Mouse (Mus musculus) adipocyte (in vitro differentiated cells): Measurements from ENCODE around the gene Cx3cl1.

Experiments used
- DNase-seq: peaks from one replicate; pipeline ENCODE4 v3.0.0-alpha.2; 2016; ENCODE audit warnings: low spot score

Cx3cl1 gene

DNA sequence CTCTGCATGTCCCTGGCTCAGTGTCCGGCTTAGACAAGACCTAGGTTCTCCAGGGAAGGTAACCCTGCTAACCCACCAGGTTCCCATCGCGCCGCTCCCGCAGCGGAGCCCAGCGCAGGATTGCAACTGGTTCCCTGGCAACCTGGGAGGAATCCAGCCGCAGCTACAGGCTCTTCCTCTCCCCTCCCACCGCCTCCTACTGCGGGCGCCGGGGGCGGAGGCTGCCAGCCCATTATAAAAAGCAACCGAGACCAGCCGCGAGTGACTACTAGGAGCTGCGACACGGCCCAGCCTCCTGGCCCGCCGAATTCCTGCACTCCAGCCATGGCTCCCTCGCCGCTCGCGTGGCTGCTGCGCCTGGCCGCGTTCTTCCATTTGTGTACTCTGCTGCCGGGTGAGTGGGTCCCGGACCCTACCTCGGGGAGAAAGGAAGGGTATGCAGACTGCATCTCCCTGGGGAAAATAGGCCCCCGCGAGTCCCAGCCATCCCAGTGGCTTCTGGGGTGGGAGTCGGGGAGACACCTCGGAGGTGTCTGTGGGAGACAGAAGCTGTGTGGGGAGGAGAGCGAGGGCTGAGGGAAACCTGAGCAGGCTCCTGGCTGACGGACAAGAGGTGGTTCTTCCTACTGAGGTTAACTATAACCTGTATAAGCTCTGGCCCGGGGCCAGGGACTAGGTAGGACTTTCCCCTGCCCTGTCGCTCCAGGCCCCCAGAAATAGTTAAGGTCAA, at the start of gene Cx3cl1:
TSS of gene Cx3cl1 (plus strand) at position 69 of the 730 bp plus-strand sequence.
- no peak for DNase-seq

DNA sequence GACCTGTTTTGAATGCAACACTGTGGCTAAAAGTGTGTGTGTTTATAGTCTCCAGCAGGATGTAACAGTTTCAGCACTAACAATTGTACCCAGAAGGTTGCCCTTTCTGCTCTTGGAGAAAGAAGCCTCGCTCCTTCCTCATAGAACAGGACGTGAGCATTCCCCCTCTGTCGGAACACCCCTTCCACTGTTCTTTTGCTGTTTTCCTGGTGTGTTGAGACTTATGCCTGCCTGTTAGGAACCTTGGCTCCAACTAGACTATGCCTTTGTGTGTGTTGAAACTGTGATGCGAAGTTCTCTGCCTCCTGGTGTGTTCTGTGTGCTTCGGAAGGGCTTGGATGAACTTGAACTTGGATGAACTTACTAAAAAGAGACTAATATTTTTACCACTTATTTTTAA, 45.8 kb upstream of the Cx3cl1 start:
- DNase-seq, result no peak

DNA sequence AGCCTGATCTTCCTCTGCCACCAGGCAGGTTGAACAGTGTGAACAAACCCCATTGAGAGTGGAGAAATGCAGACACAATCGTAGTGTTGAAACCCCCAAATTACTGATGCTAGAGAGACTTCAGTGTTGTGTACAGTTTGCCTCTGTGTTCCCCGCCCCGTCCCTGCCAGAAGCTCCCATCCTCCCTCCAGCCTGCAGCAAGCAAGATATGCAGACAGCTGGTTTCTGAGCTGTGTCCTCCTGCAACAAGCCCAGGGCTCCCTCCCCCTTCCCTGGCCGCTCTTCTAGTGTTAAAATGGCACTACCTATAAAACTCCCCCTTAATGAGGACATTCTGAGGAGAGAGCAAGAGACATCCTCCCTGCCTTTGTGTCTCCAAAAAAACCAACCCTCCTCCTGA, 42.5 kb upstream of the Cx3cl1 start:
- no peak for DNase-seq

DNA sequence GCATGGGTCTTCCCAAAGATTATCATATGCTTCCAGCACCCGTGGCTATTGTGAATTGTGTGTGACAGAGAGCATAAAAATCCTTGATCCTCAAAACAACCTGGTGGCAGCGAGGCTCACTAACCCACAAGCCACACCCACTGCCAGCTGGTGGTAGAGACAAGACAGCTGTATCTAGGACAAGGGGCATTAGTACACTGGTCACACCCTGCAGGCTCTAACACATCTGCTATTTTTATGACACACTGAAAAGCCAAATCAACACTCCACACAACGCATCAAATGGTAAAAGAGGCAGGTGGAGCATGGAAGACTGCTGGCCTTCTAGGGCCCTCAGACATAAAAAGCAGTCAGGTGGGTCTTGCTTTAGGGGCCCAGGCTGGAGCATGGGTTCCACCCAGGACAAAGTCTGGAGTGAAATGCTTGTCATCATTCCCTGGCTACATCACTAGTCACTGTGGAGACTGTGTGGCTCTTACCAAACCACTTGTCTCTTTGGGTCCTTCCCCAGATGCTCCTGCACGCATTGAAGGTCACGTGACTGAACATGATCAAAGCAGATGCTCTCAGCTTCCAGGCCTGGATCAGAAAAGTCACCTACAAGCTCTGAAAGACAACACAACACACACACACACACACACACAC, 37.9 kb upstream of the Cx3cl1 start:
- peak; percentile 49 for DNase-seq

DNA sequence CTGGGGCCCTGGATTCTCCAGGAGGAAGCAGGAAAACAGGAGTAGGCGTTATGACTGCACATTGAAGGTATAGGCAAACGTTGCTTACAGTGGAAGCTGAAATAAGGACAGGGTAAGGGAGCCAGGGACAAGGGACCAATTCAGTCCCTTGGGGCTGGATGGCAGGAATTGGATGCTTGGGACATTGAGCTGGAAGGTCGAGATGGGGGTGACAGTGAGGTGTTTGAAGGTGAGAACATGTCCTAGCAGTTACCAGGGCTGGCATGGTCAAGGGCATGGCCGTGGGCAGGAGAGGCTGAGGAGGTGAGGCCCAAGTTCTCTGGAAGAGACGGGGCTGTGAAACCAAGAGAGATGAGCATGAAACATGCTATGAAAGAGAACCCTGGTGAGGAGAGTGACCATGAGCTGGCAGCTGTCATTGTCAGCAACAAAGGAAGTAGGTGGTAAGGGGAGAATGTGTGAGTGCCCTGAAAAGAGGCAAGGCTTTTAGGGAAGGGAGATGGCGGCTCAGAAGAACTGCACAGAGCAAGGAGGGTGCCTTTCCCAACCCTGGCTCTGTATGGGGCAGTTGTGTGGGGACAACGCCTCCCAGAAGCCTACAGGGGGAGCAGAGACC, 37.0 kb upstream of the Cx3cl1 start:
- DNase-seq, result no peak

DNA sequence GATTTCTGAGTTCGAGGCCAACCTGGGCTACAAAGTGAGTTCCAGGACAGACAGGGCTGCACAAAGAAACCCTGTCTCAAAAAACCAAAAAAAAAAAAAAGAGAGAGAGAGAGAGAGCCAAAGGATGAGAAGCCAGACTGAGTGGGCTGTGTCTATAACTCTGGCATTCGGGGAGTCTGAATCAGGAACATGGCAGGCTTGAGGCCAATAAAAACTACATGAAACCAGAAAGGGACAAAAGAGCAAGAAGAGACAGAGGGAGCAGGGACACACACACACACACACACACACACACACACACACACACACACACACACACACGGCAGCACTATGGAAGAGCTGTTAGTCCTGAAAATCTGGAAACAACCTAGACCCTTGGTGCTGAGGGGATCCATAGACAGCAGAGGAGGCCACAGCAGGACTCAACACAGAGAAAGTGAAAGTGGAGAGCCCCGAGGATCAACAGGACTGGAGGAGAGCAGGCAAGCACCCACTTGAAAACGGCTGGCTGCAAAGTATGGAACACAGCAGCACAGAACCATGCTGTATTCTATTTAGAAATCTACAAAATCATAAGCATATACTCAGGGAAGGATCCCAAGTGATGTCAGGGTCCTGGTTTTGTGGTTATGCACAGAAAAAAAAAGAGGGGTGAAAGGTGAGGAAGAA, 36.2 kb upstream of the Cx3cl1 start:
- peak; percentile 48 for DNase-seq

DNA sequence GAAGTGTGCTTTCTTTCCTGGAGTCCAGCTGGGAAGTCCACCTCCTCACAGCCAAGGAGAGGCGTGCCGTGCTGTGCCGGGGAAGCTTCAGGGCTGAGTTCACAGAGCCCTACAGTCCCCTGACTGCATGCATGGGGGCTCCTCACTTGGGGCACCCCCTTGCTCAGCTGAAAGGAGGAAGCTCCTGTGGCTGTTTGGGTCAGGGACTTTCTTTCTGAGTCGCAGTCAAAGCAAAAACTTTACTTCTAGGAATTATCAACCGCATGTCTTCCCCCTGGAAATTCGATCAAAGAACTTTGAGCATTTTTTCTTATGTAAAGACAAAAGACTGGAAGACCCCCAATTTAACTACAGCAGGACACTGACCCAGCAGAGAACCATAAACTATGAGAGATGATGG, 32.0 kb upstream of the Cx3cl1 start:
- no peak for DNase-seq

DNA sequence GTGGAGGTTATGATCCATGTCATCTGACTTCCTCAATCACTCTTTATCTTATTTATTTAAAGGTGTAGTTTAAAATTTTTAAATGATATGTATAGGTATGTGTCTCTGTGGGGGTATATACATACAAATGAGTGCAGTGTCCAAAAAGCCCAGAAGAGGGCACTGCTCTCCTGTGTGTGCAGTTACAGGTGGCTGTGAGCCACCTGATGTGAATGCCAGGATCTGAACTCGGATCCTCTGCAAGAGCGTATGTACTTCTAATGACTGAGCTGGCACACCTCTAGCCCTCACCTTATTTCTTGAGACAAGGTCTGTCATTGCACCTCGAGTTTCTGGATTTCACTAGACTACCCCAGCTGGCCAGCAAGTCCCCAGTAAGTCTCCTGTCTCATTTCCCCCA, 31.2 kb upstream of the Cx3cl1 start:
- DNase-seq, result no peak

DNA sequence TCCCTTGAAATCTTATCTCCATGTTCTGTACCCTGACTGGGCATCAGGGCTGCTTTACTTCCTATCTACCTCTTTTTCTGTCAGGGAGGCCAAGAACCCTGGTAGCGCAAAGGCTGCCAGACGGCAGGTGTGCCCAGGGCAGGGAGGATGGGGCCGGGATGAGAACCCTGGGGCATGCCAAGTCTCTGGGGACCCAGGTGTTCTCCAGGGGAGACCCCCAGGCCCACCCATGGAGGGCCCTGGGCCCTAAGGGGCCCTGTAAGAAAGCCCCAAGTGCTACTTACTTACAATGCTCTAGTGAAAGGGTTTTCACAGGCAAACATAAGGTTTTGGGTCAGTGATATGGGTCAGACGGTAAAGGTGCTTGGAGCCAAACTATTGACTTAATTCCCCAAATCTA, 30.1 kb upstream of the Cx3cl1 start:
- no peak for DNase-seq

DNA sequence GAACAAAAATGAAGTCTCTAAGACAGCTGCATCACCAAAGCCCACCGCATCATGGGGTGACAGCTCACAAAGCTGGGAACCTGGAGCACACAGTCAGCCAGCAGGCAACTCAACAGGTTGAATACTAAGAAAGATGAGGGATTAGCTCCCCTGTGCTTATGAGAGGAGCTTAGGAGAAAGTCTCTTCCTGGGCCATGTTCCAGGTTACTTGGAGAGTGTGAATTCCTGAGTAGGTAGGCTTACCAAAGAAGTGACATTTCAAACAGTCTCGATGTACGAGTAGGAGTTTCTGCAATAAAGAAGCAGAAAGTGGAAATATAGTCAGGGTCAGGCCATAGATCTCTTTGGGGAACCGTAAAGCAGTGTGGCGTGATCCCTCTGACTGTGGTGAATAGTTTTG, 27.3 kb upstream of the Cx3cl1 start:
- no peak for DNase-seq

DNA sequence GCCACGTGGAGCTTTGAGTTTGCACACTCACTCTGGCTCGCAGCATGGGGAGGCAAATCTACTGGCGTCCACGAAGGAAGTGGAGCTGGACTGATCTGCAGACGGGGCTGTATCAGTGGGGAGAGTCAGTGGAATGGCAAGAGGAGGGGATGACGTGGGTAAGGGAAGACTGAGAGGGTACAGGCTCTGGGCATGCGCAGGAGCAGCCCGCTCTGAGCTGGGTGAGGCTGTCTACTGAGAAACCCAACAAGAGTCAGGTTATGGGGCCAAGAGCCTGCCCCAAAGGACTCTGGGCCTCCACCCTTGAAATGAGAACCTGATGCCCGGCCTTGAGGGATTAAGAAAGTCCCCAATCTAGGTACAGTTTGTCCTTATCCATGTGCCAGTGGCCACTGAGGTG, 26.8 kb upstream of the Cx3cl1 start:
- DNase-seq, result no peak

DNA sequence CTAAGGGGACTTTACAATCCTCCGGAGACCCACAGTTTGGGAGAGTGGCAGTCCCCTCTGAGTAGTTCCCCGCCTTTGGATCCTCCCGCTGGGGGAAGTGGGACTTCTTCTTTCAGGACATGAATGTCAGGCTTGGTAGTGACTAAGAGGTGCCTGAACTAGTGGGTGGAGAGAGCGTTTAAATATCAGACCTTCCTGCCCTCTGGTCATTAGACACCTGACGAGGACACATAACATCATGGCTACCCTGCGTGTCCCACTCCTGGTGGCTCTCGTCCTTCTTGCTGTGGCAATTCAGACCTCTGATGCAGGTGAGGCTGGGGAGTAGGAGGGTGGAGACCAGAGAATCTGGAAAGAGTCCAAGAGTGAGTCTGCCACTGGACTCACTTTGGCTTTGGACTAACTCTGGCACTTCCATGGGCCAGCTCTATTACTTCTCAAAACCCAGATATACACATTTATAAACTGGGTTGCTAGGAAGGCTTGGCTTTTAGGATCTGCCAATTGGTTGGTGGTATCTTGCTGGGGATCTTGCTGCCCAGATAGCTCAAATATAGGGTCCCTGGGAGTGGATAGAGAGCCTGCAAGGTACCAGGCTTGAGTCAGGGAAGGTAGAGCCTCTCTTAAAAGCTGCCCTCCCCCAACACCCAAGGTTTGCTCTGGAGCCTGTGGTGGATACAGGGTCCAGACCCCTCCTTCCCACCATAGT, 26.2 kb upstream of the Cx3cl1 start, which contains the start of gene Ccl22:
TSS of gene Ccl22 (plus strand) at position 115 of the 709 bp plus-strand sequence.
- DNase-seq, result no peak

DNA sequence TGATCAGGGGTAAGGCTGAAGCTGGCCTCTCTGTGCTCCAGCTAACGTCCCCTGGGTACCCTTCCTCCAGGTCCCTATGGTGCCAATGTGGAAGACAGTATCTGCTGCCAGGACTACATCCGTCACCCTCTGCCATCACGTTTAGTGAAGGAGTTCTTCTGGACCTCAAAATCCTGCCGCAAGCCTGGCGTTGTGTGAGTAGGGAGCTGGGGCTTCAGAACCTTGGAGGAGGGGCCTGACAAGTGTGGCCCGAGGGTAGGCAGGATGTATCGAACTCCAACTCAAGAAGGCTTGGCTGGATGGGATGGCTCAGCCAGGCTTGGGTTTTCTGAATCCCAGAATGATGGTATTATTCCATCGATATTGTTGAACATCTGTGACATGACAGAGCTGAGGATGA, 25.0 kb upstream of the Cx3cl1 start:
- no peak for DNase-seq

DNA sequence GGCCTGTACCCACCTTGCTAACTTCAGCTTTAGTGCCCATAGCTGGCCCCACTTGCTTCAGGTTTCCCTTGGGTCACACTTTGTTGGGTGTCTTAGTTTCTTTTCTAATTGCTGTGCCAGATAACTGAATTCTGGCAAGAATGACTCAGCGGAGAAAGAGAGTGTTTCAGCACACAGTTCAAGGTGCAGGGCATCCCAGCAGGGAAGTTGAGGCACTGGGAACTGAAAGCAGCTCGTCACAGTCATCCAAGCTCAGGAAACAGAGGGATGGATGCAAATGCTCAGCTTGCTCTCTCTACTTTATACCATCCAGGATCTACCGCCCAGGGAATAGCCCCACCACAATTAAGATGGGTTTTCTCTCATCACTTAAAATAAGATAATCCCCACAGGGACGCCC, 23.4 kb upstream of the Cx3cl1 start:
- DNase-seq, result no peak

DNA sequence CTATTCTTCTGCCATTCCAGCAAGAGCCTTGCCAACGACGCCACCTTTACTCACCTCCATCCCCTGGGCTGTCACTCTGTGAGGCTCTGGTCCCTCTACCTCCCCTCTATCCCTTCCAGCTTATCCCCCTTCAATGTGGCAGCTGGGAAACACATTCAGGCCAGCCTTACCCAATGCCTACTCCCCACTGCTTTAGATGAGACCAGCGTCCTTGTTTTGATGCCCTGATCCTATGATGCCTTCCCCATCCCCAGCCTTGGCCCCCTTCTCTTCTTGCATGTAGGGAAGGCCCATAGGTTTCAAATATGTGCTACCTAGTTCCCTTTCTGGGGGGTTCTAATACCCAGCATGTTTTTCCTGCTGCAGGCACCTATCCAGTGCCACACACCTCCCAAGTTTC, 21.9 kb upstream of the Cx3cl1 start:
- DNase-seq, result no peak

DNA sequence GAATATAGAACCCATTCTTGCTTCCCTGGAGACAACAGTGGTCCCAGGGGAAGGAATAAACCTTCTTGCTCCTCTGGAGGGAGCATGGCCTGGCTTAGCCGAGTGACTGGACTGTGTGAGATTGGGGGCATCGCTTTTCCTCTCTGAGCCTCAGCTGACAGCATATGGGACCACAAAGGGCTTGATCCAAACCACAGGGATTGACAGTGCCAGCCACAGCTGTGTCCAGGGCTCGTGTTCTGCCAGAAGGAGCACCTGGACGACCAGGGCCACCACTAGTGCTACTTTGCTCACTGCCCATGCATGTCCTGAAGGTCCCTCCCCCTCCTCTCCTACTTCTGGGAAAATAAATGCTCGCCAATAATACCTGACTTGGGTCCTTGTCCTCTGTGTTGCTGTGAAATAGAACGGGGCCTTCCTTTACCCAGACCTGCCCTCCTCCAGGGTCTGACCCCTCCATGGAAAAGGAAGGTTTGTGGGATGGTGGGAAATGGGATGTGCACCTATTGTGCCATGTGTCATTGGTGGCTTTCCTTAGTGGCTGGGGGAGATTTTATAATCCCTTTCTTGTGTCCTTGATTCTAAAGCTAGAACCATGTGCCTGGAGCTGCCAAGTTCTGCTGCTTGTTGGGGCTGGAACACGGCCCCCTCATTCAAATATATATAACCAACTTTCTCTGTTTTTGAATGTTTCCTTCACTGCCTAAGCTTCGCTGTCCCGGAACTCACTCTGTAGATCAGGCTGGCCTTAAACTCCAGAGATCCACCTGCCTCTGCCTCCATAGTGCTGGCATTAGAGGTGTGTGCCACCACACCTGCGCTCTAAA, 20.6 kb upstream of the Cx3cl1 start:
- no peak for DNase-seq

DNA sequence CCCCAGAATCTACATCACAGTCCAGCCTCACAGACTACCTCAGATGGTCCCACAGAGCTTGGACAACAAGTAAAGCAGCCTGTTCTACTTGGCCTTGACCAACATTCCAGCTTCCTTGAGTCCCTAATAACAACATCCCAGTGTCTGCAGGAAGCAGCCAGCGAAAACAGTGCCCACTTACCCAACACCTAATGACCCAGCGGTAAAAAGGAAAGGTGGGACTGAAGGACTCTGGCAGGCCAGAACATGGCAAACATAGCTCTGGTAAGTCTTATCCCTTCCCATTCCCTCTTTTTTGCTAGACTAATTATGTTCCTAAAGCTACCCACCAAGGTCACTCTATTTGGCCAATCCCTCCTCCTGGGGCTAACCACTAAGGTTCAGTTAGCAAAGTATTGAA, 17.8 kb upstream of the Cx3cl1 start:
- DNase-seq, result no peak

DNA sequence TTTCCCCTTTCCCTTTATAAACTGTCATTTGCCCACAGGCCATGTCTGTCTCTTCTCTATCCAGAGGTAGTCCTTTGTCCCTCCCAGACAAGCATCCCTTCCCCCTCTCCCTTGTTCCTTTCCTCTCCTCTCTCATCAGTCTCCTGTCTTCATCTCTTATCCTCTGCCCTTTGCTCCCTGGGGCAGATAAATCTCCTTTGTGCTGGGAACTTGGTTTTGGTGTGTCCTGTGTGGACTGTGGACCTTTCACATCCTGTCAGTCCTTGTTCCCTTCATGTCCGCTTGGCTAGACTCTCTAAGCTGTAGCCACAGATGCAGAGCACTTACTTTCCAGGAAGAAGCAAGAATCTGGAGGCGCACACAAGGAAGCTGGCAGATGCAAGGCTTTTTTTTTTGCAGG, 17.3 kb upstream of the Cx3cl1 start:
- DNase-seq, result no peak

DNA sequence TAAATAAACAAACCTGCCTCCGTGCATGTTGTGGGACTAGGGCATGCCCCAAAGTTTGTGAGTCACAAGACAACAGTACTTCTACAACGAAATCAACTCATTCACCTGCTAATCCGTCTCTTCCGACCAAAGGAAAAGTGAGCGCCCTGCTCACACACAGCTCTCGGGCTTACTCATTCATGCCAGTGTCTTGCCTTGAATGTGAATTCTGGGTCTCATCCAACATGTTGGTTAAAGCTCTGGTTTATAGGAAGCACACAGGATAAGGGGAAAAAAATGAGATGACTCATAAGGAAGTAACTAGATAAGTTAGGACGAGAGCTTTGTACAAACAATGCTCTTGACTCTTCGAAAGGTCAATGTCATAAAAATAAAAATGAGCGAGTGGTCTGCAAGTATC, 4.8 kb upstream of the Cx3cl1 start:
- DNase-seq, result no peak

DNA sequence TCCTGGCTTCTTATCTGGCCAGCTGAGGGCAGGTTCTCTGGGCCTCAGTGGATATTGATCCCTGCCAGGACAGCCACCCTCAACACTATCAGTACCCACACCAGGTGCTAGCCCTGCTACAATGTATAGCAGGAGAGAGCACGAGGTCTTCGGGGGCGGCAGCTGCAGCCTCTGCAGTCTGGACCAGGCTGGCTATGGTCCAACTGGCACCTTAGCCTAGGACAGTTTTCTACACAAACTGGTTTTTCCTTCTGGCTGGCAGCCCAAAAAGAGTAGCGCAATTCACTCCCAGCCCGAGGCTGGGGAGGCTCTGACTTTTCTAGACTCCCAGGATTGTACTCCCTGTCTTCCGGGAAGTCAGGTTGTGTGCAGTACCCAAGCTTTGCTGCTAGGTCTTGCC, 864 bp upstream of the Cx3cl1 start:
- DNase-seq, result peak; percentile 85

DNA sequence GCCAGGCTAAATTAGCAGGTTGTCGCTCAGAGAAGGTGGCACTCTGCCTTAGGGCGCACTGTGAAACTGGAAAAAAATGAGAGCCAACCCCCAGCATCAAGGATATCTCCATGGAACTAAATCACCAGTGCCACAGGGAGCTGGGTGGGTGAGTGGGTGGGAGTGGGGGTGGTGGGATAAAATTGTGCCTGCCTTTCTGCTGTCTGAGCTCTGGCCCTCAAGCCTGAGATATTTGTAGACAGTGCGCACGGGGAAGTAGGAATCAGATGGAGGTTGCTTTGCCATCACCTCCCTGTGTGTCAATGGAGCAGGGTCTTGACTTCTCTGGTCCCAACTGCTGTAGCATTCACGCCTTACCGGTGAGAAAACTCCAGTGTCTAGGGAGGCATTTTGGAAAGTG, 1.2 kb downstream of the Cx3cl1 start:
- no peak for DNase-seq
